Mouse (Mus musculus) heart, embryonic 16.5 days (tissue): ENCODE results near the gene Mfsd12. TPM values are rescaled to one million over a fixed set of nuclear protein-coding genes. Genes with fewer than 3 reads are reported as not detected.

Experiments
- ATAC-seq: fragments of 200-750 bp; cut with Nextera tagmentation; replicated peaks from 2 replicates; pipeline ENCODE4 v1.8.0; 2017; ENCODE audit warnings: moderate number of reproducible peaks; ENCODE audit not compliant: insufficient read depth, low FRiP score; ENCODE audit errors: extremely low read depth
- H3K27ac ChIP-seq: fragments of 300-500 bp; sonication (generic); 2 replicates; pipeline ENCODE4 v1.5.1; 2014; ENCODE audit warnings: mild to moderate bottlenecking, low read length, control low read depth, moderate library complexity
- H3K27me3 ChIP-seq: fragments of 300-500 bp; sonication (generic); 2 replicates; pipeline ENCODE4 v1.6.1; 2014; ENCODE audit warnings: low read length, mixed read lengths; ENCODE audit not compliant: control insufficient read depth, insufficient read depth
- H3K36me3 ChIP-seq: fragments of 300-500 bp; sonication (generic); 2 replicates; pipeline ENCODE4 v1.6.1; 2014; ENCODE audit not compliant: control insufficient read depth, insufficient read depth
- H3K4me1 ChIP-seq: fragments of 300-500 bp; sonication (generic); 2 replicates; pipeline ENCODE4 v1.6.1; 2014; ENCODE audit warnings: low read length, mixed read lengths; ENCODE audit not compliant: control insufficient read depth, insufficient read depth
- H3K4me2 ChIP-seq: fragments of 300-500 bp; sonication (generic); 2 replicates; pipeline ENCODE4 v1.6.1; 2014; ENCODE audit warnings: low read depth, mild to moderate bottlenecking, control low read depth, low read length
- H3K4me3 ChIP-seq: fragments of 300-500 bp; sonication (generic); 2 replicates; pipeline ENCODE4 v1.5.1; 2014; ENCODE audit warnings: mild to moderate bottlenecking, control low read depth, low read length
- H3K9ac ChIP-seq: fragments of 300-500 bp; sonication (generic); 2 replicates; pipeline ENCODE4 v1.6.1; 2014; ENCODE audit warnings: low read length, control low read depth
- H3K9me3 ChIP-seq: fragments of 300-500 bp; sonication (generic); replicated peaks from 2 replicates; pipeline ENCODE4 v1.6.1; 2016; ENCODE audit warnings: low read length; ENCODE audit not compliant: control insufficient read depth
- whole genome bisulfite sequencing: fragments of 180-500 bp; shearing (Covaris S2); extraction: QIAGEN DNeasy Blood & Tissue Kit; methylation state at CpG from one replicate; pipeline ENCODE4 v1.1.7; 2014; 5-methylcytosine and 5-hydroxymethylcytosine counted together
- polyA plus RNA-seq: library from polyadenylated mRNA; unstranded; fragments of >200 nt; fragmentation: Nextera tagmentation; extraction: Ambion mirVana; gene quantifications from 2 replicates; pipeline ENCODE4 v1.2.1, GENCODE M21; 2015

Mfsd12 gene
- polyA plus RNA-seq, 1 experiment from 2014 or later, result 16.5 TPM

DNA sequence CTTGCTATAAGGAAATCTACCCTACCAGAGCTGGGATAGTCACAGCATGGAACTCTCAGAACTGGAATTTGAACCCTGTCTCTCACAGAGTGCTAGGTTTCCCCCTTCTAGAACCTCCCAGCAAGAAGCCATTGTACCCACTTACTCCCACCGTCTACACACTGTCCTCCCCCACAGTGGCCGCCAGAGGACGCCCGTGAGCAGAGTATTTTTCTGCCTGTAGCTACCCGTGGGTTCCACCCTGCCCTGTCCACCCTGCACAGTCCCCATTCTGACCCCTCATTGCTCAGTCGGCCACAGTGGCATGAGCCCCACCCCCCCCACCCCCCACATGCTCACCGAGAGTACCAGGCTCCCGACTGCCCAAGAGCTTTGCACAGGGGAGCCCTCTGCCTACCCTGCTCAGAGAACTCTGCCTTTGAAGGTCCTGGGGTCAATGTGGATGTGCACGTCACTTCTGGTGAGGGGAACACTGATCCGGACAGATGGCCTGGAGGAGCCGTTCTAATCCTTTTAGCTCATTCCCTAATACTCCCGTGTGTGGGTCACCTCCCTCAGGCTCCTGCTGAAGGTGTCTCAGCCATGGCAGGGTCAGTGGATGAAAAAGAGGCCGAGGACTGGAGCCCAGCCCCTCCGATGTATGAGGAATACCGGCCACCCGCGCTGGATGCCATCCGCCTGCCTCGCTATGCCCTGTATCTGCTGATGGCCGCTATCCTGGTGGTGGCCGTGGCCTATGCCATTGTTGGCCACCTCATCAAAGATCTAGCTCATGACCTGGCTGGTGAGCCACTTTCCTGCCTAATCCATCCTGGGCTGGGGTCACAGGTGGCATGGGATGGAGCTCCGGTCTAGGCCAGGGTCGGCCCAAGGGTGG is 32.7 kb downstream of the Mfsd12 start:
- Histone ChIP-seq H3K27me3 (no peaks in the 10 kb centered on the region), H3K36me3 (peaks cover 25% of the 10 kb centered on the region), H3K27ac (no peak overlapping the region), H3K9ac (peak overlapping the region; percentile 1; the same call in 1 of the 2 replicates), H3K4me2 (no peak overlapping the region), H3K9me3 (no peaks in the 10 kb centered on the region), H3K4me3 (no peak overlapping the region), H3K4me1 (peaks cover 20% of the 10 kb centered on the region)
- WGBS, result 55% methylated on average over 23 of the region's 23 CpGs
- peak; percentile 68 for ATAC-seq

DNA sequence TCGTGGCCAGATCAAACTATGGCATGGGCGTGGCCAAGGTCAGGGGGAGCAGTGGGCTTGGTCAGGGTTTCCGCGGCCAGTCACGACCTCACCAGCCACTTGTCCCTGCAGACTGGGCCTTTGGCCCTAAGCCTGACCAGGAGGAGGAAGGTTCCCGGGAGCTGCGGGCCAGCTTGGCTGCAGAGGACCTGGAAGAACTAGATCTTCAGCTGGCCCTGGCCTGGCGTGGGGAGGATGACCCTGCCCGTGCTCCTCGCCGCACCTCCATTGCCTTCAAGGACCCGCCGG is 33.3 kb downstream of the Mfsd12 start:
- H3K9me3 ChIP-seq, result no peaks in the 10 kb centered on the region
- WGBS, result 90% methylated on average over 13 of the region's 13 CpGs

DNA sequence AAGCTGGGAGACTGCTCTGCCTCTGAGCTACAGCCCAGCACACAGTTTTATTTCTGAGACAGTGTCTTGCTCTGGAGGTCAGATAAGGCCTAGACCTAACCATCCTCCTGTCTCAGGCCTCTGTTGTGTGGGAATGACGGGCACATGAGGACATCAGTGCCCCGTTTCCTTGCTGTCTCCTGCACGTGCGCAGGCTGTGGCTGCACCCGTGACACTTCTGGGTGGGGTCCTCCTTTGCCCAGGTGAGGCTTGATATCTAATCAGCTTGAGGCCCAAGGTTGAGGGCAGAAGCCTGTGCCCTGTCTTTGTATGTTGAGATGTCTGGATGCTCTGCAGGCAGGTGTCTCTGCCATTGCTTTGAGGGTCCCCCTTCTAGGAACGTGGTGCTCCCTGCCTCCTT is 35.0 kb downstream of the Mfsd12 start:
- 81% methylated on average over 6 of the region's 6 CpGs for WGBS
- H3K36me3 ChIP-seq, result peaks cover 10% of the 10 kb centered on the region
- no peaks in the 10 kb centered on the region for H3K9me3 ChIP-seq
- no peak overlapping the region for H3K27ac ChIP-seq
- peaks cover 13% of the 10 kb centered on the region for H3K4me1 ChIP-seq
- no peak for ATAC-seq
- H3K4me2 ChIP-seq, result no peak overlapping the region
- no peaks in the 10 kb centered on the region for H3K27me3 ChIP-seq
- no peak overlapping the region for H3K9ac ChIP-seq
- H3K4me3 ChIP-seq, result no peak overlapping the region

More for the DNA sequence above, 33.3 kb downstream of the Mfsd12 start:
- Histone ChIP-seq H3K4me1 (peaks cover 14% of the 10 kb centered on the region), H3K4me2 (no peak overlapping the region), H3K27ac (no peak overlapping the region), H3K36me3 (peaks cover 25% of the 10 kb centered on the region), H3K4me3 (no peak overlapping the region), H3K9ac (no peak overlapping the region), H3K27me3 (no peaks in the 10 kb centered on the region)
- no peak for ATAC-seq

DNA sequence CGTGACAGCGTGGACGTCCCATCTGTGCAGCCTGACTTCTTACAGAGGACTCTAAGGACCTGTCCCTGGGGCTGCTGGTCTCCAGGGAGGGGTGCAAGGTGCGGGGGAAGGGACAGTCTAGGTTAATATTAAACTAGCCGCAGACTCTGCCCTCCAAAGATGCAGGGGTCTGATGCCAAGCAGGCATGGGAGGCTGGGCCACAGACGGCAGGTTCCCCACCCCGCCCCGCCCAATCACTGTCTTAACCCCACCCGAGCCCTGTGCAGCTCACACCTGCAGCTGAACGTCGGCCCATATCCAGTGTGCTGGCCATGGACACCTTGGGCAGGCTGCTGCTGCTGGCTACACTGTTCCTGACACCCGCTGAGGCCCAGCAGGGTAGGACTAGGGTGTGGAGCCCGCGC is 35.5 kb downstream of the Mfsd12 start, which contains the start of gene Smim24:
Gene Smim24 (plus strand): TSS at position 271 of the 405 bp plus-strand sequence.
- Histone ChIP-seq H3K9me3 (no peaks in the 10 kb centered on the region), H3K4me2 (peak within 1 kb of the TSS; percentile 74), H3K27me3 (no peaks in the 10 kb centered on the region), H3K4me3 (peak within 1 kb of the TSS; percentile 46), H3K4me1 (peaks cover 13% of the 10 kb centered on the region), H3K27ac (peak within 1 kb of the TSS; percentile 49), H3K9ac (peak within 1 kb of the TSS; percentile 69), H3K36me3 (peaks cover 5% of the 10 kb centered on the region)
- 56% methylated on average over 14 of the region's 14 CpGs for WGBS
- ATAC-seq, result no peak

DNA sequence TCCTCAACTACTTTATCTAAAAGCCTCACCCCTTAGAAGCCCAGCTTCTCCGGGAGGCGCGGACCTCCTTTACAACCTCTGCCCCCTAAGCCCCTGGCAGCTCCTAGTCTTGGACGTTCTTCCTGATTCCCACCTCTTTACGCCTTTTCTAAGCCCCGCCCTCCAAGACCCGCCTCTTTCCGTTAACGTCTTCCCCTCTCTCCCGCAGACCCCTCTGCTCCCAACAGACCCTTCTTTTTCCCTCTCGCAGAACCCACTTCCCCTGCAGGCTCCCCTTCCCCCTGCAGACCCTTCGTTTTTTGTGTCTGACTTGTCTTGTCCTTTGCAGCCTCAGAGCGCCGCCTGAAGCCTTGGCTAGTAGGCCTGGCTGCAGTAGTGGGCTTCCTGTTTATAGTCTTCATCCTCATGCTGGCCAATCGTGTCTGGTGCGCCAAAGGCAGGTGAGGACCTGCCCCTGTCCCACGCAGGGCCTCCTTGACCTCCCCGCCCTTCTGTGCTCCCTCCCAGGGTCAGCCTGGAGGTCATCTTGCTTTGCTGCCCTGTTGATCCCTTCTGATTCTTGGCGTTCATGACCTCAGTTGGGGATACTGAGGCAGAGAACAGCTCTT is 36.3 kb downstream of the Mfsd12 start:
- WGBS, result 7% methylated on average over 19 of the region's 19 CpGs
- Histone ChIP-seq H3K27ac (peak overlapping the region; percentile 49), H3K4me2 (peak overlapping the region; percentile 74), H3K4me1 (peaks cover 13% of the 10 kb centered on the region), H3K27me3 (no peaks in the 10 kb centered on the region), H3K9ac (peak overlapping the region; percentile 69), H3K4me3 (peak overlapping the region; percentile 46), H3K36me3 (0 out of 2 replicates have a peak, but pooled peaks cover 3% of the 10 kb centered on the region), H3K9me3 (no peaks in the 10 kb centered on the region)
- ATAC-seq, result no peak

DNA sequence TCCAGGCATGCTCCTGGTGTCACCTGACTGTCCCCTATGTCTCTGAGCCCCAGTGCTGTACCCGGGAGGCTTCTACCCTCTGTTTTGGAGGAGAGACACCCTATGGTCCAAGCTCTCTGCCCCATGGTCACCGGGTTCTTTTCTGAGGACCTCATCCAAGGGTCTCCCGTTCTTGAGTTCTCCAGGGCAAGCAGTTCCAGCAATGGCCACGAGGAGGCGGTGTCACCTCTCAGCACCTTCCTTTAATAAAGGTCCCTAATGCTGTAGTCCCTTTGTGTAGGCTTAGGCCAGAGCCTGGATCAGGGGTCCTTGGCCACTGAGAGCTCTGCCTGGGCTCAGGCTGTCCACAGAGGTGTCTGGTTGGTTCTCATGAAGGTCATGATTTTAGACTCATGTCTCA is 37.8 kb downstream of the Mfsd12 start:
- no peaks in the 10 kb centered on the region for H3K27me3 ChIP-seq
- no peak for ATAC-seq
- 12% methylated on average over 5 of the region's 5 CpGs for WGBS

DNA sequence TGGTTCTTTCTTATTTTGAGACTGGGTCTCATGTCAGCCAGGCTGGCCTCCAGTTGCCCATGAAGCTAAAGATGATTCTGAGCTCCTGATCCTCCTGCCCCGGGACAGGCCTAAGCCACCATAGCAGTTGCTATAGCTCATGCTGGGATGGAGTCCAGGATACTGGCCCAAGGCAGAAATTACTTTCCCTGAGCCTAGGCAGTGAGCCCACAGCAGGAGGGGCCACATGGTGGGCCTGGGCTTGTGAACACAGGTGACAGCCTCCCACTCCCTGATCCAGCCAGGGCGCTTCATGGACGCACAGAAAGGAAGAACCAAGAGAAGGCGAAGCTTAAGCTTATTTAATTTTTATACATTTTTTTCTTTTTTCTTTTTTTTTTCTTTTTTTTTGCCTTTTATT is 38.6 kb downstream of the Mfsd12 start:
- Histone ChIP-seq H3K9ac (no peak overlapping the region), H3K36me3 (peaks cover 21% of the 10 kb centered on the region), H3K9me3 (no peaks in the 10 kb centered on the region), H3K4me2 (no peak overlapping the region), H3K4me3 (no peak overlapping the region), H3K4me1 (peaks cover 8% of the 10 kb centered on the region), H3K27ac (no peak overlapping the region), H3K27me3 (no peaks in the 10 kb centered on the region)
- 91% methylated on average over 4 of the region's 4 CpGs for WGBS
- no peak for ATAC-seq

More for the DNA sequence above, 37.8 kb downstream of the Mfsd12 start:
- Histone ChIP-seq H3K9me3 (no peaks in the 10 kb centered on the region), H3K36me3 (peaks cover 14% of the 10 kb centered on the region), H3K4me3 (no peak overlapping the region), H3K4me2 (no peak overlapping the region), H3K4me1 (peaks cover 8% of the 10 kb centered on the region), H3K9ac (no peak overlapping the region), H3K27ac (no peak overlapping the region)

DNA sequence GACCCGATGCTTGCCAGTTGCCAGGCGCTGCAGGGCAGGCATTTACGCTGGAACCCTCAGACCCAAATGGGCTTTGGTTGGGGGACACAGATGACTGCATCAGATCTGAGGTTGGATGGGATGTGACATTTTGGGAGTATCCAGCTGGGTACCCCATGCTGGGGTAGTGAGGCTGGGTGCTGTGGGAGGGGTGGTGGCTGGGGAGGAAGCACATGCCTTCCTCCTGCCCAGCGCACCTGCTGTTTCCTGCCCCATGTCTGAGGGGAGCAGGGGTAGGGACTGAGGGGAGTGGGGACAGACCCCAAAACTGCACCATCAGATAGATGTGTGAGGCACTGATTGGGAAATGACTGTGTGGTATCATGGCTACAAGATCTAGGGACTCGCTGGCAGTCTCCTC is 39.5 kb downstream of the Mfsd12 start:
- 82% methylated on average over 5 of the region's 5 CpGs for WGBS
- Histone ChIP-seq H3K9ac (no peak overlapping the region), H3K36me3 (peaks cover 22% of the 10 kb centered on the region), H3K27me3 (no peaks in the 10 kb centered on the region), H3K9me3 (no peaks in the 10 kb centered on the region), H3K27ac (no peak overlapping the region), H3K4me3 (no peak overlapping the region), H3K4me2 (no peak overlapping the region), H3K4me1 (peaks cover 17% of the 10 kb centered on the region)
- ATAC-seq, result no peak

DNA sequence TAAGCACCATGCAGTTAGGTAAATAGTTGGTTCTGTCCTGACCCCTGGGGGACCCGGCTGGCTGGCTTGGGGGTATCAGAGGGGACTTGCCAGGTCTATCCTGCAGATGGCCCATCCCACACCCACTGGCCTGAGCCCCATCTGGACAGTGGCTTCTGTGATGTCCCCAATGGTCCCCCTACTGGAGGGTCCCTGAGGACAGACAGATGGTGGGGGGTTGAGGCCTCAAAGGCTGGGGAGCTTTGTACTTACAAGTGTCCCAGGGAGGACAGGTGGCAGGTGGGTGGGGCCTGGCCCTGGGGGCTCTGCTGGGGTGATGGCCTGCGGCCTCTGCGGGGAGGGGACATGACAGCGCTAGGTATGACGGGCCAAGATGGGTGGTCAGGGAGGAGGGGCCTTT is 42.0 kb downstream of the Mfsd12 start:
- Histone ChIP-seq H3K36me3 (peaks cover 28% of the 10 kb centered on the region), H3K27me3 (no peaks in the 10 kb centered on the region)
- ATAC-seq, result no peak

More for the DNA sequence above, 42.0 kb downstream of the Mfsd12 start:
- Histone ChIP-seq H3K4me3 (no peak overlapping the region), H3K4me1 (peaks cover 25% of the 10 kb centered on the region), H3K27ac (no peak overlapping the region), H3K9ac (no peak overlapping the region), H3K4me2 (no peak overlapping the region), H3K9me3 (no peaks in the 10 kb centered on the region)
- WGBS, result 82% methylated on average over 5 of the region's 5 CpGs
